ENCODE assay signal across 35 mouse cellular contexts in the genomic region with DNA sequence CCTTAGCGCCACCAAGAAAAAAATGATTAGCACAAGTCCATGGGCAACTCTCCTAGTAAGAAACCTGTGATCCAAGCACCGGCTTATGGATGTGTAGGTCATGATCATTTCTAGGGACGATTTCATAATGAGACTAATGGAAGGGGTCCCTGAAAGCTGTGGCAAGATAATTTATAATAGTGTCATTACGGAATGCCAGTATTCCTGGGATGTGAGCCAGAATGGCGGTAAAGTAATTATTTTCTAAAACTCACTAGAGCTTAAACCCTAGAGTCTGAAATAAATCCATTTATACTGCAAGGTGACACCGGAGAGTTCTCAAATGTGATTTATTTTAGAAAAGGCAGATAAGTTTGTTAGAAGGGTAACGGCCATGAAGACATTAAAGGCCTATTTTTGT. TPM values are rescaled to one million over a fixed set of nuclear protein-coding genes. Genes with fewer than 3 reads are reported as not detected.
DNase-seq lines count a peak whose midpoint lies in the region; ATAC-seq lines count a peak whose summit lies in the region.
"Had no signal": no experiment of that assay in that cellular context is flagged by ENCODE, and none has a peak within 500 bp of the region (broad histone marks: within the 10 kb centered on the region; RNA-seq: fewer than 3 reads in every experiment).

No protein-coding gene starts in this region.

- DNase-seq in hindbrain, embryonic 14.5 days (ENCODE audit: low spot score): peak; percentile 57
- no peak for DNase-seq in hindbrain, embryonic 11.5 days (ENCODE audit: low spot score)
- no peak for DNase-seq in kidney, postnatal 10 days
- peak; percentile 34 for DNase-seq in embryonic facial prominence, embryonic 14.5 days (ENCODE audit: low spot score)
- DNase-seq in cerebellum, adult 11 months: no peak
- DNase-seq: adrenal gland, adult 2 months; adrenal gland, postnatal 36 days; cerebellum, adult 9-10 months; cerebellum, postnatal 36 days; gastrocnemius, postnatal 14 days; heart, postnatal 14 days; kidney, adult 11 months; layer of hippocampus, adult 9-11 months; lung, postnatal 4 days; midbrain, embryonic 14.5 days; right cerebral cortex, postnatal 14 days; thymus, postnatal 4 days had no signal

- no peaks in the 10 kb centered on the region for H3K27me3 ChIP-seq in hindbrain, embryonic 14.5 days (ENCODE audit: control insufficient read depth, insufficient read depth, low read length)
- no peaks in the 10 kb centered on the region for H3K27me3 ChIP-seq in hindbrain, embryonic 11.5 days (ENCODE audit: control insufficient read depth, insufficient read depth, low read length)
- no peaks in the 10 kb centered on the region for H3K27me3 ChIP-seq in kidney, embryonic 16.5 days (ENCODE audit: insufficient read depth, low read length)
- H3K27me3 ChIP-seq in neural tube, embryonic 13.5 days: no peaks in the 10 kb centered on the region
- no peaks in the 10 kb centered on the region for H3K27me3 ChIP-seq in neural tube, embryonic 15.5 days (replicated peaks)
- H3K27me3 ChIP-seq in embryonic facial prominence, embryonic 14.5 days (replicated peaks; ENCODE audit: control insufficient read depth, insufficient read depth, low read length): no peaks in the 10 kb centered on the region
- H3K27me3 ChIP-seq: embryonic facial prominence, embryonic 13.5 days; limb, embryonic 12.5 days; neural tube, embryonic 12.5 days had no signal

- WGBS in hindbrain, embryonic 14.5 days: 55% methylated on average over 7 of the region's 7 CpGs
- WGBS in hindbrain, embryonic 11.5 days: 88% methylated on average over 7 of the region's 7 CpGs
- WGBS in kidney, embryonic 16.5 days: 25% methylated on average over 7 of the region's 7 CpGs
- WGBS in neural tube, embryonic 13.5 days: 53% methylated on average over 7 of the region's 7 CpGs
- WGBS in neural tube, embryonic 15.5 days: 46% methylated on average over 7 of the region's 7 CpGs
- 68% methylated on average over 7 of the region's 7 CpGs for WGBS in embryonic facial prominence, embryonic 14.5 days

- no peak overlapping the region for H3K27ac ChIP-seq in hindbrain, embryonic 14.5 days
- H3K27ac ChIP-seq in hindbrain, embryonic 11.5 days (ENCODE audit: low read depth, low read length): no peak overlapping the region
- H3K27ac ChIP-seq in kidney, embryonic 16.5 days (ENCODE audit: low read length): peak overlapping the region; percentile 56; the same call in 1 of the 2 replicates
- no peak overlapping the region; the same call in 1 of the 2 replicates for H3K27ac ChIP-seq in neural tube, embryonic 13.5 days (replicated peaks)
- H3K27ac ChIP-seq in neural tube, embryonic 15.5 days (replicated peaks): no peak overlapping the region
- H3K27ac ChIP-seq in embryonic facial prominence, embryonic 14.5 days (replicated peaks; ENCODE audit: low read depth, low read length): no peak overlapping the region
- H3K27ac ChIP-seq: embryonic facial prominence, embryonic 13.5 days; hindbrain, embryonic 10.5 days; limb, embryonic 12.5 days; neural tube, embryonic 12.5 days had no signal

- H3K4me1 ChIP-seq in hindbrain, embryonic 14.5 days (replicated peaks; ENCODE audit: control insufficient read depth, insufficient read depth, low read length): no peaks in the 10 kb centered on the region
- H3K4me1 ChIP-seq in hindbrain, embryonic 11.5 days (replicated peaks; ENCODE audit: control insufficient read depth, insufficient read depth, low read length): no peaks in the 10 kb centered on the region
- H3K4me1 ChIP-seq in kidney, embryonic 16.5 days (ENCODE audit: insufficient read depth, low read length): peaks cover 16% of the 10 kb centered on the region
- peaks cover 17% of the 10 kb centered on the region; the same call in 1 of the 2 replicates for H3K4me1 ChIP-seq in neural tube, embryonic 13.5 days (replicated peaks)
- H3K4me1 ChIP-seq in neural tube, embryonic 15.5 days: no peaks in the 10 kb centered on the region
- no peaks in the 10 kb centered on the region for H3K4me1 ChIP-seq in embryonic facial prominence, embryonic 14.5 days (ENCODE audit: control insufficient read depth, insufficient read depth, low read length)
- H3K4me1 ChIP-seq: embryonic facial prominence, embryonic 13.5 days; hindbrain, embryonic 10.5 days; limb, embryonic 12.5 days; megakaryocyte, embryonic 14.5 days; neural tube, embryonic 12.5 days had no signal

- no peaks in the 10 kb centered on the region for H3K36me3 ChIP-seq in hindbrain, embryonic 14.5 days (replicated peaks; ENCODE audit: control insufficient read depth, insufficient read depth)
- H3K36me3 ChIP-seq in hindbrain, embryonic 11.5 days (ENCODE audit: control insufficient read depth, insufficient read depth, low read length): no peaks in the 10 kb centered on the region
- H3K36me3 ChIP-seq in kidney, embryonic 16.5 days (ENCODE audit: insufficient read depth, low read length): no peaks in the 10 kb centered on the region
- H3K36me3 ChIP-seq in neural tube, embryonic 13.5 days: no peaks in the 10 kb centered on the region
- no peaks in the 10 kb centered on the region for H3K36me3 ChIP-seq in neural tube, embryonic 15.5 days
- no peaks in the 10 kb centered on the region for H3K36me3 ChIP-seq in embryonic facial prominence, embryonic 14.5 days (ENCODE audit: control insufficient read depth, insufficient read depth, low read length)
- H3K36me3 ChIP-seq: embryonic facial prominence, embryonic 13.5 days; hindbrain, embryonic 10.5 days; limb, embryonic 12.5 days; neural tube, embryonic 12.5 days had no signal

- H3K9ac ChIP-seq in hindbrain, embryonic 14.5 days: no peak overlapping the region
- no peak overlapping the region for H3K9ac ChIP-seq in hindbrain, embryonic 11.5 days (ENCODE audit: low read depth, low read length)
- no peak overlapping the region for H3K9ac ChIP-seq in kidney, embryonic 16.5 days (replicated peaks; ENCODE audit: low read length)
- H3K9ac ChIP-seq in neural tube, embryonic 13.5 days: no peak overlapping the region
- no peak overlapping the region for H3K9ac ChIP-seq in neural tube, embryonic 15.5 days (replicated peaks)
- no peak overlapping the region for H3K9ac ChIP-seq in embryonic facial prominence, embryonic 14.5 days (ENCODE audit: low read depth, low read length)
- H3K9ac ChIP-seq: embryonic facial prominence, embryonic 13.5 days; limb, embryonic 12.5 days; neural tube, embryonic 12.5 days had no signal

- H3K4me3 ChIP-seq in hindbrain, embryonic 14.5 days (replicated peaks; ENCODE audit: low read length): no peak overlapping the region
- H3K4me3 ChIP-seq in hindbrain, embryonic 11.5 days (ENCODE audit: low read depth, low read length): no peak overlapping the region
- H3K4me3 ChIP-seq in kidney, embryonic 16.5 days (ENCODE audit: low read length): no peak overlapping the region
- H3K4me3 ChIP-seq in neural tube, embryonic 13.5 days: no peak overlapping the region
- H3K4me3 ChIP-seq in neural tube, embryonic 15.5 days (replicated peaks): no peak overlapping the region
- no peak overlapping the region for H3K4me3 ChIP-seq in embryonic facial prominence, embryonic 14.5 days (ENCODE audit: low read depth, low read length)
- H3K4me3 ChIP-seq: embryonic facial prominence, embryonic 13.5 days; erythroblast, embryonic 14.5 days; hindbrain, embryonic 10.5 days; limb, embryonic 12.5 days; megakaryocyte, embryonic 14.5 days; neural tube, embryonic 12.5 days had no signal

- H3K9me3 ChIP-seq in hindbrain, embryonic 14.5 days (ENCODE audit: control insufficient read depth, low read length): no peaks in the 10 kb centered on the region
- no peaks in the 10 kb centered on the region for H3K9me3 ChIP-seq in hindbrain, embryonic 11.5 days (ENCODE audit: control insufficient read depth, low read length)
- H3K9me3 ChIP-seq in kidney, embryonic 16.5 days (ENCODE audit: low read length): no peaks in the 10 kb centered on the region
- H3K9me3 ChIP-seq in neural tube, embryonic 13.5 days: no peaks in the 10 kb centered on the region
- H3K9me3 ChIP-seq in neural tube, embryonic 15.5 days (replicated peaks): no peaks in the 10 kb centered on the region
- no peaks in the 10 kb centered on the region for H3K9me3 ChIP-seq in embryonic facial prominence, embryonic 14.5 days (ENCODE audit: control insufficient read depth, low read length)
- H3K9me3 ChIP-seq: embryonic facial prominence, embryonic 13.5 days; hindbrain, embryonic 10.5 days; limb, embryonic 12.5 days; megakaryocyte, embryonic 14.5 days; neural tube, embryonic 12.5 days had no signal

- H3K4me2 ChIP-seq in hindbrain, embryonic 14.5 days (replicated peaks): no peak overlapping the region
- H3K4me2 ChIP-seq in hindbrain, embryonic 11.5 days (replicated peaks; ENCODE audit: low read depth, low read length): no peak overlapping the region
- H3K4me2 ChIP-seq in kidney, embryonic 16.5 days (replicated peaks; ENCODE audit: low read depth, low read length): no peak overlapping the region
- no peak overlapping the region for H3K4me2 ChIP-seq in neural tube, embryonic 13.5 days
- H3K4me2 ChIP-seq in neural tube, embryonic 15.5 days: no peak overlapping the region
- no peak overlapping the region for H3K4me2 ChIP-seq in embryonic facial prominence, embryonic 14.5 days (ENCODE audit: low read depth, low read length)
- H3K4me2 ChIP-seq: embryonic facial prominence, embryonic 13.5 days; limb, embryonic 12.5 days; liver, embryonic 11.5 days; neural tube, embryonic 12.5 days had no signal

- ATAC-seq in hindbrain, embryonic 14.5 days (ENCODE audit: low FRiP score): no peak
- ATAC-seq in hindbrain, embryonic 11.5 days (ENCODE audit: low FRiP score): no peak
- ATAC-seq in kidney, embryonic 16.5 days (ENCODE audit: low FRiP score, low TSS enrichment): peak; percentile 46; the same call in 1 of the 2 replicates
- ATAC-seq in neural tube, embryonic 13.5 days (ENCODE audit: low read depth): 0 out of 2 replicates have a peak, but pooled peaks have one; percentile 30
- ATAC-seq in neural tube, embryonic 15.5 days (ENCODE audit: low FRiP score): no peak
- no peak for ATAC-seq in embryonic facial prominence, embryonic 14.5 days (ENCODE audit: low read depth)
- ATAC-seq: activated CD4-positive, CD25-positive, alpha-beta regulatory T cell, adult 4 months had no signal

RNA-seq across cellular contexts. Expression of gene G6pc2, which starts 4.4 kb away (rescaled TPM):
- polyA plus RNA-seq in hindbrain, embryonic 14.5 days (2014; fragmentation: Nextera tagmentation; extraction: Ambion mirVana): 0.21 and 0.42 TPM in 2 replicates
- polyA plus RNA-seq in hindbrain, embryonic 11.5 days (2014; fragmentation: Nextera tagmentation; extraction: Ambion mirVana): 0.13 and 0.28 TPM in 2 replicates
- 3.1 and 4.2 TPM in 2 replicates for polyA plus RNA-seq in kidney, embryonic 16.5 days (2015; fragmentation: Nextera tagmentation; extraction: Ambion mirVana)
- polyA plus RNA-seq in neural tube, embryonic 13.5 days (2015; fragmentation: Nextera tagmentation; extraction: Ambion mirVana): 0.28 and 0.48 TPM in 2 replicates
- polyA plus RNA-seq in neural tube, embryonic 15.5 days (2015; fragmentation: Nextera tagmentation; extraction: Ambion mirVana): 0.19 and 0.31 TPM in 2 replicates
- not detected in 2 replicates for polyA plus RNA-seq in embryonic facial prominence, embryonic 14.5 days (2014; fragmentation: Nextera tagmentation; extraction: Ambion mirVana)
- polyA plus RNA-seq: activated CD4-positive, CD25-positive, alpha-beta regulatory T cell, adult 4 months; adrenal gland, adult 2 months; embryonic facial prominence, embryonic 13.5 days; erythroblast, embryonic 14.5 days; forebrain, embryonic 11.5 days; heart, embryonic 14.5 days; hindbrain, embryonic 10.5 days; limb, embryonic 12.5 days; liver, embryonic 11.5 days; liver, embryonic 16.5 days; lung, embryonic 16.5 days; small intestine, adult 2 months; stomach, embryonic 14.5 days; thymus, postnatal 0 days had no signal

RNA-seq across cellular contexts. Expression of gene Spc25, which starts 9.2 kb away (rescaled TPM):
- polyA plus RNA-seq in hindbrain, embryonic 14.5 days (2014; fragmentation: Nextera tagmentation; extraction: Ambion mirVana): 27.1 and 35.9 TPM in 2 replicates
- polyA plus RNA-seq in hindbrain, embryonic 11.5 days (2014; fragmentation: Nextera tagmentation; extraction: Ambion mirVana): 226 and 233 TPM in 2 replicates
- 241 and 247 TPM in 2 replicates for polyA plus RNA-seq in kidney, embryonic 16.5 days (2015; fragmentation: Nextera tagmentation; extraction: Ambion mirVana)
- polyA plus RNA-seq in neural tube, embryonic 13.5 days (2015; fragmentation: Nextera tagmentation; extraction: Ambion mirVana): 38.8 and 42.0 TPM in 2 replicates
- 22.6 and 52.1 TPM in 2 replicates for polyA plus RNA-seq in neural tube, embryonic 15.5 days (2015; fragmentation: Nextera tagmentation; extraction: Ambion mirVana)
- 116 and 134 TPM in 2 replicates for polyA plus RNA-seq in embryonic facial prominence, embryonic 14.5 days (2014; fragmentation: Nextera tagmentation; extraction: Ambion mirVana)

Comparison
In these comparisons a context has a peak if more than half of its experiments do, and no peak if none do; other contexts are left out.
1. ATAC-seq: peak in kidney, embryonic 16.5 days (single experiment) and neural tube, embryonic 13.5 days (single experiment); none in hindbrain, embryonic 14.5 days (single experiment), hindbrain, embryonic 11.5 days (single experiment), neural tube, embryonic 15.5 days (single experiment) and embryonic facial prominence, embryonic 14.5 days (single experiment).
2. DNase-seq: peak in hindbrain, embryonic 14.5 days (single experiment) and embryonic facial prominence, embryonic 14.5 days (single experiment); none in hindbrain, embryonic 11.5 days (single experiment), kidney, postnatal 10 days (single experiment) and cerebellum, adult 11 months (single experiment).